Mouse (Mus musculus) cortical plate, adult 2 months (tissue): ENCODE results near the gene Prpf6.

Experiments
- CTCF ChIP-seq: fragments of 200-500 bp; IDR thresholded peaks from 2 replicates; pipeline ENCODE4 v1.5.1; 2011; ENCODE audit warnings: mild to moderate bottlenecking, control low read depth, low read length; ENCODE audit not compliant: insufficient read depth; ENCODE audit errors: extremely low read depth
- POLR2A ChIP-seq: fragments of 200-500 bp; IDR thresholded peaks from 2 replicates; pipeline ENCODE4 v1.6.1; 2011; ENCODE audit warnings: mild to moderate bottlenecking, low read length, control low read depth; ENCODE audit not compliant: insufficient read depth; ENCODE audit errors: extremely low read depth

GRCm38 (mm10) chr2:181600226-181600758, 8.6 kb downstream of the Prpf6 start:
- TF ChIP-seq POLR2A (0 out of 2 replicates have a peak, but pooled peaks have one; percentile 13), CTCF (no peak)
